Mouse (Mus musculus) A20 (cell line): ENCODE results near the gene Tbc1d10c.

Experiments
- DNase-seq: peaks from one replicate; pipeline ENCODE4 v3.0.0-alpha.2; 2011; ENCODE audit warnings: low read depth, low spot score

Tbc1d10c gene

DNA sequence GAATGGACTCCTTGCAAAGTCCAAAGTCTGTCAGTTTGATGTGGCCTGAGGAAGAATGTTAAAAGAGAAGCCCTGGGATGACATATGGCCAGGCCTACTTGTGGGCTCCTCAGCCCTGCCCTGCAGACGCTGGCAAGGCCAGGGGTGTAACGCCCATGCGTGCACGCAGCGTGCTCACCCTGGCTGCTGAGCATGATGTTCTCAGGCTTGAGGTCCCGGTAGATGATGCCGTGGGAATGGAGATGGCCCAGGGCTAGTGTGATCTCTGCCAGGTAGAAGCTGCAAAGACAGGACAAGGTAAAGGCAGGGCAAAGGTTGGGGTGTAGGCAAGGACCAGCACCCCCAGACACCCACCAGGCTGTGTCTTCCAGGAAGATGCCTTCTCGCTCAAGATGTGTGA, 32.0 kb downstream of the Tbc1d10c start:
- DNase-seq, result no peak

GRCm38 (mm10) chr19:4156771-4157170, 34.3 kb downstream of the Tbc1d10c start:
- no peak for DNase-seq

GRCm38 (mm10) chr19:4156073-4156579, 35.0 kb downstream of the Tbc1d10c start:
- no peak for DNase-seq

GRCm38 (mm10) chr19:4155223-4156072, 35.6 kb downstream of the Tbc1d10c start:
- peak; percentile 71 for DNase-seq

DNA sequence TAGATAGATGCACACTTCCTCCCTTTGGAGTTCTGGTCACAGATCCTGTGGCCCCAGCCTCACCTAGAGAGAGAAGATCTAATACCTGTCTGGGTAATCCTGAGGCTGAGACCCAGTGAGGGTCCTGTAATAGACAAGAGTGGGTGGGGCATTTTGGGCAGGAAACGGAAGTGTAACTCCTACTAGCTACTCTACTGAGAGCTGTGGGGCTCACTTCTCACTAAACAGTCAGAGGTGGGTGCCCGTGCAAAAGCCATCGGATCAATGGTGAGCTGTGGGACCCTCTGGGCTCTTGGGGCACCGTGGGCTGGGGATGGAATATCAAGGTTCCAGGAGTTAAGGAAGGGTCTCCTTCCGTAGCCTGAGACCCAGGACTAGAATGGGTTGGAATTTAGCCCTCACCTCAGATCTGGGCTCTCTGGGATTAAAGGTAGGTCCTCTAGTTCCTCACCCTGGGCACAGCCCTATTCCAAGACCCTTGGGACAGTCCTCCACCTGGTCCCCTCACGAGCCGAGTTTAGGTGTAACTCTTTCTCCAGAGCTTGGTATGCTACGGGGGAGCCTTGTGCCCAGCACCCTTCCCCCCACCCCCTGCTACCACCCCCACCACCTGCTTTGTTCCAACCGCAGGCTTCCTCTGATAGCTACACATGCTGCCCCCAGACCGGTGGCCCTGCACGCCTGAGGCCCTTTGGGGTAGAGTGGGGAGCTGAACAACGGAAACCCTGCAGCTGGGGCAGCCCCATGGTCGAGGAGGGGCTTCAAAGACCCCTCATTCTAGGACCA, 36.5 kb downstream of the Tbc1d10c start:
- peak; percentile 81 for DNase-seq

- DNase-seq, result no peak
Measured at GRCm38 (mm10) chr19:4153232-4153654, 37.8 kb downstream of the Tbc1d10c start, which contains the start of gene Ptprcap. TSS of gene Ptprcap (plus strand) at chr19:4153604.

DNA sequence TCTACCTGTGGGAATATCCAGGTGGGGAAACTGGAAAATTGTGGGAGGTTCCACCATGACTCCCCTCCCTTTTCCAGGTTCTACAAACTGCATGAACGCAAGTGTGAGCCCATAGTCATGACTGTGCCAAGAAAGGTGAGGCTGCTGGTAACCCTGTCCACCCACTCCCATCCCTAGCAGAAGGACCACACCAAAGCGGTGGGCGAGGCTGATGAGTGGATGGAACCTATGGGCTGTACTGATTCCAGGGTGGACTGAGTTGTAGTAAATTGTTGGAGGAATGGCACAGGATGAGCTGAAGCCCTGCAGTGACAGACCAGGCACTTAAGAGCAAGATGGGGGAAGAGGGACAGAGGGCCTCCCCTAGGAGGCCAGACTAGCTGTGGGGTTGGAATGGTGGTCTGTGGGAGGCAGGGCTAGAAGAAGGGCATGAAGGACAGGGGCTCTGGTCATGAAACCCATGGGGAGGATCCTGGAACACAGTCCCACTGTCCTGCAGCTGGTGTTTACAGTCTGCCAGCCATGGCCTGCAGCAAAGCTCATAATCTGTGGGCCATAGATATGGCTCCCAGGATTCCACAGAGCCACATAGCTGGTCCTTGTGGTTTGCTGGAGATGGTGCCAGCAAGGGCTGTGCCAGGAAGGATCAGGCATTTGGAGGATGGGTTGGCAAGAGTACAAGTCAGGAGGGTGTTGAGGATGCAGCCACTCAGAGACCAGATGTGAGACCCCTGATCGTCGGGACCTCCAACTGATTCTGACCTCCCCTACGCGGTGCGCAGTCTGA, 38.4 kb downstream of the Tbc1d10c start:
- no peak for DNase-seq

DNA sequence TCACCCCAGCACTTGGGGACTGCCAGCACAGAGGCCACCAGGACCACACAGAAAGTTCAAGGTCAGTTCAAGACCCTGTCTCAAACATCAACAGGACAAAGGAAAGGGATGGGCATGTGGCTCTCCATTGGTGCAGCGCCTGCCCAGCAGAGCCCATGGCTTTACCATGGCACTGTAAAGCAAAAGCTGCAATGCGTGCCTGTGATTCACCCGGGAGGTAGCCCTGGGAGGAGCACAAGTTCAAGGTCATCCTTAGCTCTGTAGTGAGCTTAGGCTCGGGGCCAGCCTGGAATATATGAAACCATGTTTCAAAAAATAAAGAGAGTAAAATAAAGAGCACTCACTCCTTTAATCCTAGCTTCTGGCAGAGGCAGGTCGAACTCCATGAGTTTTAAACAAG, 39.2 kb downstream of the Tbc1d10c start:
- no peak for DNase-seq

DNA sequence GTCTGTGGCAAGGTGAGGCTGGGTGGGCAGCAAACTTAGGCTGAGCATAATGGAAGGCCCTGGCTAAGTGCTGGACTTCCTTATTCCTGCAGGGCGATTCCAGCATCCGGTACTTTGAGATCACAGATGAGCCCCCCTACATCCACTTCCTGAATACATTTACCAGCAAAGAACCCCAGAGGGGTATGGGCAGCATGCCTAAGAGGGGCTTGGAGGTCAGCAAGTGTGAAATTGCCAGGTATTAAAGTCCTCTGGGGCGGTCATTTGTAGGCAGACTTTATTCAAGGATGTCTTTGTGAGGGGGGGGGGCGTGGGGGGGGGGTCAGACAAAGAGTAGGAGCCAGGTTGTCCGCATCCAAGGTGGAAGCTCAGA, 39.6 kb downstream of the Tbc1d10c start:
- DNase-seq, result no peak

DNA sequence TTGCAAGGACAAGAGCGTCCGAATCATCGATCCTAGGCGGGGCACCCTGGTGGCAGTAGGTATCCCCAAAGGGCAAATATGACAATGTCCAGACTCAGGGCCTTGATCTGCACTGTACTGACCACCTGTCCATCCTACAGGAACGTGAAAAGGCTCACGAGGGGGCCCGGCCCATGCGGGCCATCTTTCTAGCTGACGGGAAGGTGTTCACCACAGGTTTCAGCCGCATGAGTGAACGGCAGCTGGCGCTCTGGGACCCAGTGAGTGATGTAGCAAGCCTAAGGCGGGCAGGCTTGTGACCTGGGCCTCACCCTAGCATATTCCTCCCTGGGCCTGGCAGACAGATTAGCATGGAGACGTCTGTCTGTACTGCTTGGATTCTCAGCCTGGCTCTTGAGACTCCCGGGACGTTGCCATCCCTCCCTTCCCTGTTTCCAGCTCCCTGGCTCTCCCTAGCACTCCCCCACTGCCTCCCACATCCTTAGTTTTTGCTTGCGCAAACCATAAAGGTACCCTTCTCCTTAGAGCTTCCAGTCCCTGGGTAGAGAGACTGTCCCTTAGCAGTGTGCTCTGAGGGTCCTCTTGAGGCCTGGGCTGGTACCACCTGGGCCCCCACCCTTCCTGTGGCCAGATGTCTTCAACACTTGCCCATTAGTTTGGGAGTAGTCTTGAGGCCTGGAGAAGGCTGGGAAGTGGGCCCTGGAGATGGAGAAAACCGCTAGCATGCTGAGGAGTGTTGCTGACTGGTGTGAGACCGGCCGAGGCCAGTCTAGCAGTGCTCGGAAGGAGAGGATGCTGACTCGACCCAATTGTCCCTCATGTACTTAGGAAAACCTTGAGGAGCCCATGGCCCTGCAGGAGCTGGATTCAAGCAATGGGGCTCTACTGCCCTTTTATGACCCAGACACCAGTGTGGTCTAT, 40.3 kb downstream of the Tbc1d10c start:
- DNase-seq, result no peak

- no peak for DNase-seq
Measured at GRCm38 (mm10) chr19:4149764-4150461, 41.2 kb downstream of the Tbc1d10c start.

DNA sequence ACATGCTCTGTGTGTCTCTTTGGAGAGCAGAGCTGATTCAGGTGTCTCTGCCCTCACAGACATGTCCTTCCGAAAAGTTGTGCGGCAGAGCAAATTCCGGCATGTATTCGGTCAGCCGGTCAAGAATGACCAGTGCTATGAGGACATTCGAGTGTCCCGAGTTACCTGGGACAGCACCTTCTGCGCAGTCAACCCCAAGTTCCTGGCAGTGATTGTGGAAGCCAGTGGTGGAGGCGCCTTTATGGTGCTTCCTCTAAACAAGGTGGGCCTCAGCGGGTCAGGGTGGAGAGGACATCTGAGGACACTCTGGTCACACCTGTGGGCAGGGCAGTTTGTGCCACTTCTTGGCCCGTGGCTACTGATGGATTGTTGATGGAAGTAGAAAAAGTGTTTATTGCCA, 41.8 kb downstream of the Tbc1d10c start:
- DNase-seq, result no peak

- no peak for DNase-seq
Measured at GRCm38 (mm10) chr19:4148819-4149218, 42.3 kb downstream of the Tbc1d10c start.

GRCm38 (mm10) chr19:4148491-4148806, 42.6 kb downstream of the Tbc1d10c start, which contains the start of gene Coro1b:
TSS of gene Coro1b (plus strand) at chr19:4148619.
- peak; percentile 92 for DNase-seq

- no peak for DNase-seq
Measured at GRCm38 (mm10) chr19:4147782-4148490, 43.1 kb downstream of the Tbc1d10c start.

DNA sequence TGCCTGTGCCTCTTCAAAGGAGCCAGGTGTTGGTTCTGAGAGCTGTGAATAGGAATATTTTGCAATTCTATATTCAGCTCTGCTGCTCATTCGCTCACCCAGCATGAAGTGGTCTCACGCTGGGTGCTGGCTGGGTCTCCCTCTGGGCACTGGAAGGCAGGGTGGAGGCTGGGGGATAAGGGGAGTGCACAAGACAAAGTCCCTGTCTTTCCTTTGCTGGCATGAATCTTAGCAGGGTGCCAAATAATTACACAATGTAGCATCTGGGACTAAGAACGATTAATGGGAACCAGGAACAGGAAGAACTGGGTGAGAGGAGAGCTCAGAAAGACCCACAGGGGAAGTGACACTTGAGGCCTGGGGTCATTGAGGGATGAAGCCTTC, 44.1 kb downstream of the Tbc1d10c start:
- DNase-seq, result no peak

DNA sequence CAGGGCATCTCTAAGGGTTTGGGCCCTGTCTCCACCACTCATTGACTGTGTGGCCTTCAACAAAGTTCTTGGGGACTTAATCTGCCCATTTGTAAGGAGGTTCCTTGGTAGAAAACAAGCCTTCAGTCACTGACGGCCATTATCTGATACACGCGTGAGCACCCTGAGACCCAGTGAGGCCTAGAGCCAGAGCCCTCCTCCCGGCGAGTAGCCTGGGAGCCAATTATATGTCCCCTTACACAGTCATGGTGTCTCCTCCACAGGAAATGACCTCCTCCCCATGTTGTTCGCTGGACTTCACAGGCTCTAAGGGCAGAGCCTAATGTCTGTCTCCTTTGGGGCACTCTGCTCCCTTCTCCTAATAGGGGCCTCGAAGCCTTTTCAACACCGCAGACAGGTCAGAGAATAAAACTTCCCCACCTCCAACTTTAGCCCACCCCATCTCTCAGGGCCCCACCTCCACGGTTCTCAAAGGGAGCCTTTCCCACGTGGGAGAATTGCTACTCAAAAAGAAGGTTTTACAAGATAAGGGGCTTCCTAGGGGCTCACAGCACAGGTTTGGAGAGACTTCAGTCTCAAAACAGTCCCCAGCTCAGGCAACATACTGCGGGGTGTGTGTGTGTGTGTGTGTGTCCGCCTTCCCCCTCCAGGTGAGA, 44.6 kb downstream of the Tbc1d10c start:
- no peak for DNase-seq

- DNase-seq, result no peak
Measured at GRCm38 (mm10) chr19:4145936-4146335, 45.1 kb downstream of the Tbc1d10c start.
